Mouse (Mus musculus): ENCODE measurements around the gene Slc25a29. TPM values are rescaled to one million over a fixed set of nuclear protein-coding genes. Genes with fewer than 3 reads are reported as not detected.

Gene Slc25a29
- polyA plus RNA-seq, 1 experiment from 2014 or later = 18.2 TPM

MicroRNA genes within 50 kb of the gene (microRNA counts, 519-probe panel; counts per million panel counts)
- microRNA mmu-miR-345-3p (not detected), microRNA mmu-miR-345-5p (2,338 counts per million, percentile 55 among the panel's probes with 10 or more counts)

Small RNA genes within 50 kb of the gene (microRNA-seq; reads per million reads assigned to microRNA genes)
- gene Mir345 = 83.7 reads per million, percentile 46 among the genes with 10 or more reads in this experiment

Other genes with a start within 250 kb of the Slc25a29 start
- gene Degs2, start 133.6 kb downstream of the Slc25a29 start, polyA plus RNA-seq (2015; fragmentation: Nextera tagmentation; extraction: Ambion mirVana) = 1.8 and 2.5 TPM in 2 replicates
- 9.7 and 9.8 TPM in 2 replicates for gene Yy1, start 42.9 kb downstream of the Slc25a29 start, polyA plus RNA-seq (2015; fragmentation: Nextera tagmentation; extraction: Ambion mirVana)
- gene Slc25a47, start 163 bp upstream of the Slc25a29 start, polyA plus RNA-seq (2015; fragmentation: Nextera tagmentation; extraction: Ambion mirVana) = 6.4 and 7.3 TPM in 2 replicates
- 5.0 and 6.0 TPM in 2 replicates for gene Wdr25, start 57.7 kb upstream of the Slc25a29 start, polyA plus RNA-seq (2015; fragmentation: Nextera tagmentation; extraction: Ambion mirVana)
- gene Wars, start 58.3 kb upstream of the Slc25a29 start, polyA plus RNA-seq (2015; fragmentation: Nextera tagmentation; extraction: Ambion mirVana) = 108 and 115 TPM in 2 replicates
- gene Begain, start 232.3 kb upstream of the Slc25a29 start, polyA plus RNA-seq (2015; fragmentation: Nextera tagmentation; extraction: Ambion mirVana) = 22.4 and 27.0 TPM in 2 replicates